Mouse (Mus musculus): ENCODE data around the gene Ccdc103. TPM values are rescaled to one million over a fixed set of nuclear protein-coding genes. Genes with fewer than 3 reads are reported as not detected.

The Ccdc103 gene
- polyA plus RNA-seq, 1 experiment: 0.57 TPM

DNA sequence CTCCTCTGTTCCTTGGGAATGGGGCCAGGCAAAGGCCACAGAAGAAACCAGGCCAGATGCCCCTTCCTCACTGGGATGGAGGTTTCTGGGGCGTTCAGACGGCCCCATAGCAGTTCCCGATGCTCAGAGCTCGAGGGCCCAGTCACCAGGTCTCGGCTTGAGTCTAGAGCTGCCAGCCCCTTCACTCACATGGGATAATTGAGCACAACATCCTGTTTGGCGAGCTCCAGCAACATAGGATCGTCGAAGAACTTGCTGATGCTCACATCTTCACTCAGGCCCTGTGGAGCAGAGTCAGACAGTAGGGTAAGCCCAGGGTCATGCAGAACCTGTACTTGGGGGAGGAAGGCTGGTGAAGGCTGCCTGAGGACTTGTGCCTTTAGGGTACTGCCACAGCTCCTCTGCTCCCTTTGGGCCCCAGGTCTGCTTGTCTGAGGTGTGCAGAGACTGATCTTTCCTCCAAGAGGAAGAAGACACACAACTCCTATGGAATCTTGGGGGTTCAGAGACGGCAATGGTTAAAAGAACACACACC, 42.3 kb upstream of the Ccdc103 start:
- Histone ChIP-seq H3K4me3 (replicated peaks; ENCODE audit: insufficient read depth, low read depth, low read length) (no peak overlapping the region), H3K27ac (ENCODE audit: insufficient read depth, low read length) (no peak overlapping the region), H3K4me1 (ENCODE audit: control insufficient read depth, insufficient read depth, low read length) (no peaks in the 10 kb centered on the region), H3K27me3 (ENCODE audit: control insufficient read depth, insufficient read depth, low read length) (no peaks in the 10 kb centered on the region)
- TF ChIP-seq CTCF (IDR thresholded peaks at IDR 0.05; ENCODE audit: borderline replicate concordance, insufficient read depth, low read depth, low read length) (no peak), POLR2A (IDR thresholded peaks at IDR 0.05; ENCODE audit: borderline replicate concordance, insufficient read depth, low read length) (no peak)
- DNase-seq: no peak
- WGBS: 72% methylated on average over 9 of the region's 9 CpGs

DNA sequence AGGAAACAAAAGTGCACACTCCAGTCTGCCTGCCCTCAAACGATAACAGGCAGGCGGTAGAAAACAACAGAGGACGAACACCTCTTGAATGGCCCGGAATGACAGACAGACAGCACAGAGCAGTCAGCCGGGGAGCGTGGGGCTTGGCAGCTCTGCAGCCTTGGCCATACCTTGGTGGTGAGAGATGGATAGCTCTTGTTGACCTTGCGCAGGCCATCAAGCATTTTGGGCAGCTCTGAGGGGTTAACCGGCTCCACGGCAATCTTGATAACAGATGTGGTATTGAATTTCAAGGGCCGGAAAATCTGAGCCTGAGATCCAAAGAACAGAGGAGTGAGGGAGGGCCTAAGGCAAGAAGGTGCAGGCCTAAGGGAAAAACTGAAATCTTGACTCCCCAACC, 35.1 kb upstream of the Ccdc103 start:
- TF ChIP-seq CTCF (IDR thresholded peaks at IDR 0.05; ENCODE audit: borderline replicate concordance, insufficient read depth, low read depth, low read length): no peak
- no peak for TF ChIP-seq POLR2A (IDR thresholded peaks at IDR 0.05; ENCODE audit: borderline replicate concordance, insufficient read depth, low read length)
- Histone ChIP-seq H3K4me3 (replicated peaks; ENCODE audit: insufficient read depth, low read depth, low read length) (no peak overlapping the region), H3K27ac (ENCODE audit: insufficient read depth, low read length) (no peak overlapping the region), H3K4me1 (ENCODE audit: control insufficient read depth, insufficient read depth, low read length) (no peaks in the 10 kb centered on the region), H3K27me3 (ENCODE audit: control insufficient read depth, insufficient read depth, low read length) (no peaks in the 10 kb centered on the region)
- 89% methylated on average over 10 of the region's 10 CpGs for WGBS
- DNase-seq: no peak

DNA sequence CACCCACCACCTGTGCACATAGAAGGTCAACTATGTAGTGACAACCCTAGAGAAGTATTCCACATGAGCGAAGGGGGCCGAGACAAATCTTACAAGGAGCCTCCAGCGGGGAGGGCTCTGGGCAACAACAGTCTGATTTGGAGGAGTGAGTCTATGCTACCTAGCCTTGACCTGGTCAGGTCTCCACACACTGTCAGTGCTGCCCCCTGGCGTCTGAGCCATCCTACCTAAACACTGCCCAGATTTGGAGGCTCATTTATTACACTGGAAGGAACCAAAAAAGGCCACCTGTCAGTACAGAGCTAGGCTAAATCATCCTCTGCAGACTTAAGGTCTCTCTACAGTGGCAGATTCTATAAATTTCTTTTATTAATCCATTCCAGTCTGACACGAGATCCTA, 29.1 kb upstream of the Ccdc103 start:
- Histone ChIP-seq H3K4me3 (replicated peaks; ENCODE audit: insufficient read depth, low read depth, low read length) (no peak overlapping the region), H3K27me3 (ENCODE audit: control insufficient read depth, insufficient read depth, low read length) (no peaks in the 10 kb centered on the region), H3K4me1 (ENCODE audit: control insufficient read depth, insufficient read depth, low read length) (no peaks in the 10 kb centered on the region), H3K27ac (ENCODE audit: insufficient read depth, low read length) (no peak overlapping the region)
- DNase-seq: peak; percentile 64 to 77
- 57% methylated on average over 5 of the region's 5 CpGs for WGBS
- peak; percentile 79 for TF ChIP-seq CTCF (IDR thresholded peaks at IDR 0.05; ENCODE audit: borderline replicate concordance, insufficient read depth, low read depth, low read length)
- TF ChIP-seq POLR2A (IDR thresholded peaks at IDR 0.05; ENCODE audit: borderline replicate concordance, insufficient read depth, low read length): no peak

DNA sequence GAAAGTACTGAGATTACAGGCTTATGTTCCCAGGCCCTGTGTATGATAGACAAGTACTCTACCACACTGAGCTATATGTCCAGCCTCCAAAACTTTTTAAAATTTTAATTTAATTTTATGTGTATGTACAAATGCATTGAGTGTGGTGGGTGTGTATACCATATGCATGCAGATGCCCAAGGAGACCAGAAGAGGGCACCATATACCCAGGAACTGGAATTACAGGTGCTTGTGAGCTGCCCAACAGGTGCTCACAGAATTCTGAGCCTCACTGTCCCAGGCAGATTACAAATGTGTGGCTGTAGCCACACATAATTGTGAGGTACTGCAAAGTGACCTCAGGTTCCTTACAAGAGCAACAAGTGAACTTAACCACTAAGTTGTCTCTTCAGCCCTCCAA, 27.2 kb upstream of the Ccdc103 start:
- TF ChIP-seq POLR2A (IDR thresholded peaks at IDR 0.05; ENCODE audit: borderline replicate concordance, insufficient read depth, low read length): no peak
- TF ChIP-seq CTCF (IDR thresholded peaks at IDR 0.05; ENCODE audit: borderline replicate concordance, insufficient read depth, low read depth, low read length): peak; percentile 39; the same call in 1 of the 2 replicates
- no peaks in the 10 kb centered on the region for H3K27me3 ChIP-seq (ENCODE audit: control insufficient read depth, insufficient read depth, low read length)
- no peak for DNase-seq
- H3K27ac ChIP-seq (ENCODE audit: insufficient read depth, low read length): no peak overlapping the region
- H3K4me1 ChIP-seq (ENCODE audit: control insufficient read depth, insufficient read depth, low read length): peaks cover under 1% of the 10 kb centered on the region; the same call in 1 of the 2 replicates
- H3K4me3 ChIP-seq (replicated peaks; ENCODE audit: insufficient read depth, low read depth, low read length): no peak overlapping the region

DNA sequence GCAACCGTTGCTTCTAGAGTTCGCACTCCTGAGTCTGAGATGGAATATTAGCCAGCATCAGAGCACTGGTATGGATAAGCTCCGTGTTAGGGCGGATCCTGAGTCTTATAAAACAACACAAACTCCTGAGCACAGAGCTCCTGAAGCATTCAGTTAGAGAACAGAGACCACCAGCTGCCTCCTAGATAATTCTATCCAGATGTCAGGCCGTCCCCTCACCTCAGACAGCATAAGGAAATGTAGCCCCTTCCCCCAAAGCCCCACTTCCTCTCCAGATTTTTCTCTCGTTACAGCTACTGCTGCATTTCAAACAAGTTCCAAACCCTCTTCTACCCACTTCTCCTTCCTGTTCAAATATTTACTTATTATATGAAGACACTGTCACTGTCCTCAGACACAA, 25.1 kb upstream of the Ccdc103 start:
- Histone ChIP-seq H3K27me3 (ENCODE audit: control insufficient read depth, insufficient read depth, low read length) (no peaks in the 10 kb centered on the region), H3K4me3 (replicated peaks; ENCODE audit: insufficient read depth, low read depth, low read length) (no peak overlapping the region), H3K4me1 (ENCODE audit: control insufficient read depth, insufficient read depth, low read length) (peaks cover 18% of the 10 kb centered on the region), H3K27ac (ENCODE audit: insufficient read depth, low read length) (no peak overlapping the region)
- DNase-seq: no peak
- TF ChIP-seq POLR2A (IDR thresholded peaks at IDR 0.05; ENCODE audit: borderline replicate concordance, insufficient read depth, low read length) (no peak), CTCF (IDR thresholded peaks at IDR 0.05; ENCODE audit: borderline replicate concordance, insufficient read depth, low read depth, low read length) (no peak)
- WGBS: 92% methylated on average over 6 of the region's 6 CpGs

DNA sequence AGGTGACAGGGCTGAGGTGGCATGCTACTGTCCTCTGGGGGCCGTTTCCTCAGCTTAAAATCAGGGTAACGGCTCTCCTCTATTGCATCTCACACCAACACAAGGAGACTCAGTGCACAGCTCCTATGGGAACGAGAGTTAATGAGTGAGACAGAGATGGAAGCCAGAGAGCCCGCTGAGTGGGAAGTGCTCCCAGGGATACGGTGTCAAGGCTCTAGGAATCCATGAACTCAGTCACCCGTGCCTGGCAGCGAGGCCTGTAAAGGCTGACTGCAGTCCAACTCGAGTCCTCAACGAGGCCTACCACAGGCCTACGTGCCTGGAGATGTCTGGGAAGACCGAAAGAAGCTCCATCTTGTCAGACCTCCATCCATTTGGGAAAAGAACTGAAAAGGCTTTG, 22.1 kb upstream of the Ccdc103 start:
- peak; percentile 36 to 46 for DNase-seq
- H3K27me3 ChIP-seq (ENCODE audit: control insufficient read depth, insufficient read depth, low read length): no peaks in the 10 kb centered on the region
- H3K4me3 ChIP-seq (replicated peaks; ENCODE audit: insufficient read depth, low read depth, low read length): no peak overlapping the region
- 25% methylated on average over 11 of the region's 11 CpGs for WGBS
- no peak for TF ChIP-seq CTCF (IDR thresholded peaks at IDR 0.05; ENCODE audit: borderline replicate concordance, insufficient read depth, low read depth, low read length)
- no peak for TF ChIP-seq POLR2A (IDR thresholded peaks at IDR 0.05; ENCODE audit: borderline replicate concordance, insufficient read depth, low read length)
- H3K27ac ChIP-seq (ENCODE audit: insufficient read depth, low read length): no peak overlapping the region
- H3K4me1 ChIP-seq (ENCODE audit: control insufficient read depth, insufficient read depth, low read length): peaks cover 18% of the 10 kb centered on the region

DNA sequence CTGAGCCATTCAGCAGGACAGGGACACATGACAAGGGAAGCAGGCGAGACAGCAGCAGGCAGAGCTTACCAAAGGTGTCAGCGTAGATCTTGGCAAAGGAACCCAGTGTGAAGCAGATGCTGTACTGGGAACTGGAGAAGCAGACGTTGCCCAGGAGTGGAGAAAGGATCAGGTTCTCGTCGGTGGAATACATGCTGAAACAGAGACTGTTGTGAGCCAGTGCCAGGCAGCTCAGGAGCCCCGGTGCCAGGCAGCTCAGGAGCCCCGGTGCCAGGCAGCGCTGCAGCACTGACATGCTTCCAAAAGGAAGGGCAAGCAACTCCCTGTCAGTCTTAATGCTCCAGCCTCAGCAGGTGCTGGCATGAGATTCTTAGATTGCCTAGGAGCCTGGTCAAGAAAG, 21.1 kb upstream of the Ccdc103 start:
- Histone ChIP-seq H3K27me3 (ENCODE audit: control insufficient read depth, insufficient read depth, low read length) (no peaks in the 10 kb centered on the region), H3K4me3 (replicated peaks; ENCODE audit: insufficient read depth, low read depth, low read length) (no peak overlapping the region), H3K27ac (ENCODE audit: insufficient read depth, low read length) (no peak overlapping the region), H3K4me1 (ENCODE audit: control insufficient read depth, insufficient read depth, low read length) (peaks cover 18% of the 10 kb centered on the region)
- peak; percentile 51 to 61 for DNase-seq
- WGBS: 10% methylated on average over 8 of the region's 8 CpGs
- no peak for TF ChIP-seq CTCF (IDR thresholded peaks at IDR 0.05; ENCODE audit: borderline replicate concordance, insufficient read depth, low read depth, low read length)

DNA sequence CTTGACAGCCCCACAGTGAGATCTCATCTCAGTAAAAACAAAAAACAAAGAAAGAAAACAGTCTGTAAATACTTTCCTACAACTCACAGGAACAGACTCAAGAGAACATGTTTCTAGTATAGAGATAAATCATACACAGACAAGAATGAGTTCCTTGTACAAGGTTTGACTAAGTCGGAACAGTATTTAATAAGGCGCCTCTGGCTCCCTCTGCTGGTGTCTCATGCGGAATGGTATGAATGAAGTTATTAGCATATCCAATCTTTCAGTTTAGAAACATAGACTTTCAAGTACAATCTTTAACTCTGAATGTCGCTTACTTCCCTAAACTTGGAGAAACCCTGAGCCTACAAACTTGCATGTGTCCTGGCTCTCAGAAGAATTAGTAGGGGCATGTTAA, 16.7 kb upstream of the Ccdc103 start:
- 21% methylated on average over 4 of the region's 4 CpGs for WGBS
- peak; percentile 60 to 68 for DNase-seq
- Histone ChIP-seq H3K4me1 (ENCODE audit: control insufficient read depth, insufficient read depth, low read length) (peaks cover 12% of the 10 kb centered on the region), H3K27me3 (ENCODE audit: control insufficient read depth, insufficient read depth, low read length) (no peaks in the 10 kb centered on the region), H3K4me3 (replicated peaks; ENCODE audit: insufficient read depth, low read depth, low read length) (no peak overlapping the region), H3K27ac (ENCODE audit: insufficient read depth, low read length) (no peak overlapping the region)
- TF ChIP-seq CTCF (IDR thresholded peaks at IDR 0.05; ENCODE audit: borderline replicate concordance, insufficient read depth, low read depth, low read length) (peak; percentile 62; the same call in 1 of the 2 replicates), POLR2A (IDR thresholded peaks at IDR 0.05; ENCODE audit: borderline replicate concordance, insufficient read depth, low read length) (no peak)

Data from cerebellum, adult 2 months (tissue).